Mouse (Mus musculus): Measurements from ENCODE around the gene Cenpi. TPM values are rescaled to one million over a fixed set of nuclear protein-coding genes. Genes with fewer than 3 reads are reported as not detected.

Cenpi gene
- total and polyA plus RNA-seq, 3 experiments = 11.6 to 40.9 (median 22.2) TPM

DNA sequence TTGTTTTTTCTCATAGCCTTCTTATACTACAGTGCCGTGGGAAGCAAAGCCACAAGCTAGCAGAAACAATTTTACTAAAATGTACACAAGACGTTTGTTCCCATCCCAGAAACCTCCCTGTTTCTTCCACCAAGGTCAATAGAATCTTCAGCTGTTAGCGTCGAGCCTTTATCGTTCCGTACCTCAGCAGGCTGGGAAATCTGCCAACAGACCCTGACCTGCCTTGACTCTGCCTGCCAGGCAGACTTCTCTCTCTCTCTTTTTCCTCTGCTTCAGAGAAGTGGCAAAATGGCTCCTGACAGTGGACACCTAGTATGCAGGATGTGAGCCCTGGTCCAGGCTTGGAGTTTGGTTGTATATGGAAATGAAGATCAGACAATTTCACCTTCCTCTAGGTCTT, 77.0 kb downstream of the Cenpi start:
- no peak overlapping the region for H3K27ac ChIP-seq (ENCODE audit: insufficient read depth, low read depth)
- no peaks in the 10 kb centered on the region for H3K27me3 ChIP-seq (replicated peaks)
- no peaks in the 10 kb centered on the region for H3K4me1 ChIP-seq (ENCODE audit: control insufficient read depth in 1 of 2, insufficient read depth in 2 of 2)
- H3K4me3 ChIP-seq (replicated peaks in 1 of 3; ENCODE audit: low read depth in 2 of 3, low read length in 2 of 3, poor library complexity in 1 of 3) = no peak overlapping the region
- DNase-seq (ENCODE audit: extremely low read depth) = no peak
- H3K9ac ChIP-seq (ENCODE audit: insufficient read depth, low read depth) = no peak overlapping the region
- H3K9me3 ChIP-seq (replicated peaks; ENCODE audit: low read length) = no peaks in the 10 kb centered on the region
- H3K36me3 ChIP-seq (replicated peaks in 1 of 2; ENCODE audit: control insufficient read depth in 1 of 2, insufficient read depth in 1 of 2, low read length in 1 of 2) = no peaks in the 10 kb centered on the region
- no peak for TF ChIP-seq RCOR1 (conservative IDR thresholded peaks at IDR 0.05; ENCODE audit: low read depth, low read length)
- TF ChIP-seq BHLHE40 (IDR thresholded peaks at IDR 0.05; ENCODE audit: low read depth, low read length) = no peak
- H3K4me2 ChIP-seq (ENCODE audit: insufficient read depth, low read depth, poor library complexity, severe bottlenecking) = no peak overlapping the region
- in situ Hi-C loops (cut with MboI; ENCODE audit: low pct_ligation_motif_present, low pct_unique_long_range_greater_than_20kb, low sequenced_read_pairs) = no loop called here
- dilution Hi-C loops (cut with MboI; ENCODE audit: extremely low pct_ligation_motif_present, extremely low pct_unique_long_range_greater_than_20kb, low sequenced_read_pairs) = no loop called here
- no peaks in the 10 kb centered on the region for H3K79me2 ChIP-seq (replicated peaks; ENCODE audit: control insufficient read depth, extremely low read depth, insufficient read depth, poor library complexity, severe bottlenecking)

DNA sequence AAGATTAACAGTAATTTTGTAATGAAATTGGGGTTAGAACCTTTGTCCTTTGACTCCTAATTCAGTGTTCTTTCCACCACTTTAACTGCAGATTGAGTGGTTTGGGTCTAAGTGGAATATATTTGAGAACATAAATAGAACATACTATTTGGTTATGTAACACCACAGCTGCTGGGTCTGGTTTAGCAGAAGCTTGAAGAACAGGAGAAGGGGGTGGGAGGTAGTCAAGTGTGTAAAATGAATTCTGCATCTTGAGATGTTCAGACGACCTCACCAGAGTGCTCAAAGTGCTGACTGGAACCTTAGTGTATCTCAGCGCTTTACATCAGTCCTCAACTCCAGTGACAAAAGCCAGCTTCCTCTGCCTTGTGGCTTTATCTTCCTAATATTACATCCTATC, 91.1 kb downstream of the Cenpi start:
- Histone ChIP-seq H3K4me3 (replicated peaks in 1 of 3; ENCODE audit: low read depth in 2 of 3, low read length in 2 of 3, poor library complexity in 1 of 3) (no peak overlapping the region), H3K79me2 (replicated peaks; ENCODE audit: control insufficient read depth, extremely low read depth, insufficient read depth, poor library complexity, severe bottlenecking) (no peaks in the 10 kb centered on the region), H3K9ac (ENCODE audit: insufficient read depth, low read depth) (no peak overlapping the region), H3K27me3 (replicated peaks) (no peaks in the 10 kb centered on the region), H3K27ac (ENCODE audit: insufficient read depth, low read depth) (no peak overlapping the region), H3K36me3 (replicated peaks in 1 of 2; ENCODE audit: control insufficient read depth in 1 of 2, insufficient read depth in 1 of 2, low read length in 1 of 2) (no peaks in the 10 kb centered on the region), H3K9me3 (replicated peaks; ENCODE audit: low read length) (no peaks in the 10 kb centered on the region), H3K4me1 (ENCODE audit: control insufficient read depth in 1 of 2, insufficient read depth in 2 of 2) (peaks cover 0 to 16% of the 10 kb centered on the region in 2 experiments; a peak in 1 of 4 replicates), H3K4me2 (ENCODE audit: insufficient read depth, low read depth, poor library complexity, severe bottlenecking) (no peak overlapping the region)
- TF ChIP-seq MEF2A (IDR thresholded peaks at IDR 0.05; ENCODE audit: borderline replicate concordance, low read depth, low read length) = no peak
- TF ChIP-seq USF2 (conservative IDR thresholded peaks at IDR 0.05; ENCODE audit: low read depth, low read length) = no peak
- TF ChIP-seq POLR2A (IDR thresholded peaks at IDR 0.05; ENCODE audit: low read depth, low read length) = no peak
- TF ChIP-seq UBTF (IDR thresholded peaks at IDR 0.05; ENCODE audit: low read depth, low read length) = no peak
- no peak for TF ChIP-seq MYC (IDR thresholded peaks at IDR 0.05; ENCODE audit: low read depth, low read length)
- TF ChIP-seq ZKSCAN1 (IDR thresholded peaks at IDR 0.05; ENCODE audit: borderline replicate concordance, low read depth, low read length) = no peak
- TF ChIP-seq RCOR1 (conservative IDR thresholded peaks at IDR 0.05; ENCODE audit: low read depth, low read length) = no peak
- TF ChIP-seq JUND (conservative IDR thresholded peaks at IDR 0.05; ENCODE audit: low read depth, low read length) = no peak
- TF ChIP-seq SIN3A (IDR thresholded peaks at IDR 0.05; ENCODE audit: low read length) = no peak
- TF ChIP-seq E2F4 (IDR thresholded peaks at IDR 0.05; ENCODE audit: insufficient replicate concordance, low read depth, low read length) = no peak
- no peak for TF ChIP-seq PAX5 (IDR thresholded peaks at IDR 0.05; ENCODE audit: low read length)
- TF ChIP-seq USF1 (IDR thresholded peaks at IDR 0.05; ENCODE audit: low read depth, low read length) = no peak
- no peak for TF ChIP-seq CHD2 (IDR thresholded peaks at IDR 0.05; ENCODE audit: low read length)
- TF ChIP-seq MAFK (IDR thresholded peaks at IDR 0.05; ENCODE audit: insufficient replicate concordance, low read length) = no peak
- no peak for TF ChIP-seq ZC3H11A (IDR thresholded peaks at IDR 0.05; ENCODE audit: low read depth, low read length)
- TF ChIP-seq ELF1 (IDR thresholded peaks at IDR 0.05; ENCODE audit: low read depth, low read length) = no peak
- no peak for TF ChIP-seq ZMIZ1 (IDR thresholded peaks at IDR 0.05; ENCODE audit: low read depth, low read length)
- no peak for TF ChIP-seq NELFE (IDR thresholded peaks at IDR 0.05; ENCODE audit: low read depth, low read length)
- no peak for TF ChIP-seq KAT2A (IDR thresholded peaks at IDR 0.05; ENCODE audit: insufficient replicate concordance, low read length)
- TF ChIP-seq ZNF384 (IDR thresholded peaks at IDR 0.05; ENCODE audit: low read depth, low read length) = no peak
- in situ Hi-C loops (cut with MboI; ENCODE audit: low pct_ligation_motif_present, low pct_unique_long_range_greater_than_20kb, low sequenced_read_pairs) = no loop called here
- dilution Hi-C loops (cut with MboI; ENCODE audit: extremely low pct_ligation_motif_present, extremely low pct_unique_long_range_greater_than_20kb, low sequenced_read_pairs) = no loop called here
- peak; percentile 27 for DNase-seq (ENCODE audit: extremely low read depth)
